Mouse (Mus musculus): ENCODE data around the gene Ces1d. TPM values are rescaled to one million over a fixed set of nuclear protein-coding genes. Genes with fewer than 3 reads are reported as not detected.
"Not testable (repeated sequence)": the region's sequence is repeated elsewhere in the genome, so short reads cannot be mapped to it uniquely, and the experiment has no call there.

Gene Ces1d
- total RNA-seq, 1 experiment, result not detected

DNA sequence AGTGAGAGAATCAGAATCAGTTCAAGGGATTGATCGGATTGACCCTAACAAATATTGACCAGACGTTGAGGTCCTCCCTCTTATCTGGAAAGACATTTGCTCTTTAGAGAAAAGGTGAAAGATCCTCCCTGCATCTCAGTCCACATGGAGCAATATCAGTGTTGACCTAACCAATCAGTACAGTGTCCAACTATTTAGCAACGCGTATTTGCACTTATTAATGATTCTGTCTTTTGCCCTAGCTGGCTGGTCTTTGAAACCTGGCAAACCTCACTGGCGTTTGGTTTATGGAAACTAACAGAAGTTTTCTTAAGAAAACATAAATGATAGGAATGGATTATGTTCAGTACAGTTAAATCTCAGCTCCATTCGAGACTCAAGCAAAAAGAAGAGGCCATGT is 36.4 kb upstream of the Ces1d start:
- Histone ChIP-seq H3K9ac (ENCODE audit: insufficient read depth, low read depth, low read length, poor library complexity, severe bottlenecking) (no peak overlapping the region), H3K9me3 (ENCODE audit: control insufficient read depth, insufficient read depth, low read depth, low read length) (no peaks in the 10 kb centered on the region), H3K4me3 (ENCODE audit: insufficient read depth in 1 of 2, low read depth in 1 of 2, low read length in 2 of 2, poor library complexity in 1 of 2, severe bottlenecking in 1 of 2) (no peak overlapping the region), H3K4me1 (ENCODE audit: control insufficient read depth in 2 of 2, insufficient read depth in 2 of 2, low read length in 2 of 2, poor library complexity in 1 of 2) (no peaks in the 10 kb centered on the region), H3K36me3 (ENCODE audit: control insufficient read depth, insufficient read depth, low read length, poor library complexity, severe bottlenecking) (no peaks in the 10 kb centered on the region), H3K27ac (ENCODE audit: insufficient read depth, low read depth, low read length, poor library complexity, severe bottlenecking) (no peak overlapping the region)
- DNase-seq (ENCODE audit: low read depth, low spot score), result no peak
- in situ Hi-C loops (cut with MboI; ENCODE audit: low sequenced_read_pairs in 2 of 2, unreplicated experiment in 2 of 2), result no loop called here
- TF ChIP-seq HCFC1 (IDR thresholded peaks at IDR 0.05; ENCODE audit: borderline replicate concordance, insufficient read depth, low read length) (no peak), CHD2 (IDR thresholded peaks at IDR 0.05; ENCODE audit: low read depth, low read length) (no peak), MAFK (IDR thresholded peaks at IDR 0.05; ENCODE audit: insufficient read depth, low read depth, low read length) (no peak), ZC3H11A (IDR thresholded peaks at IDR 0.05; ENCODE audit: borderline replicate concordance, low read depth, low read length) (no peak), ZNF384 (IDR thresholded peaks at IDR 0.05; ENCODE audit: low read depth, low read length) (no peak)

DNA sequence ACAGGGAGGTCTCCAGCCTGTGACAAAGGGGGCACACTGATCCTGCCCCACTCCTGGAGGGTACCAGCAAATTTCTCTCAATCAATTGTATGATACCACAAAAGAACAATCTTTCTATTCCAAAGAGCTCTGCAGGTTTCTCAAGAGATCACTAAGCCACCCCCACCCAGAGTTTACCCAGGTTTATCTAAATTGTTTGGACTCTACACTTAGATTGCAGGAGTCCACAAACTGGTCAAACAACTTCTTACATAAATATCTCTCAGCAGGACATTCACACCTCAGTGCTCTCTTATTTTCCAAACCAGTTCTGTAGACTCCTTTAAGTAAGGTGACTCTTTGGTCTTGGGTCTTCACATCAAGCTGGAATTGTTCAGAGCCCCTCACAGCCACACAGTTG is 31.8 kb upstream of the Ces1d start, which contains the start of gene Ces1e:
Gene Ces1e, minus strand, starts transcription at position 174 of the 400 bp plus-strand sequence.
- Histone ChIP-seq H3K27ac (ENCODE audit: insufficient read depth, low read depth, low read length, poor library complexity, severe bottlenecking) (no peak within 1 kb of the TSS), H3K4me3 (ENCODE audit: insufficient read depth in 1 of 2, low read depth in 1 of 2, low read length in 2 of 2, poor library complexity in 1 of 2, severe bottlenecking in 1 of 2) (no peak within 1 kb of the TSS), H3K4me1 (ENCODE audit: control insufficient read depth in 2 of 2, insufficient read depth in 2 of 2, low read length in 2 of 2, poor library complexity in 1 of 2) (no peaks in the 10 kb centered on the region), H3K9ac (ENCODE audit: insufficient read depth, low read depth, low read length, poor library complexity, severe bottlenecking) (no peak within 1 kb of the TSS), H3K9me3 (ENCODE audit: control insufficient read depth, insufficient read depth, low read depth, low read length) (no peaks in the 10 kb centered on the region), H3K36me3 (ENCODE audit: control insufficient read depth, insufficient read depth, low read length, poor library complexity, severe bottlenecking) (no peaks in the 10 kb centered on the region)
- TF ChIP-seq CHD2 (IDR thresholded peaks at IDR 0.05; ENCODE audit: low read depth, low read length) (no peak), MAFK (IDR thresholded peaks at IDR 0.05; ENCODE audit: insufficient read depth, low read depth, low read length) (no peak), ZNF384 (IDR thresholded peaks at IDR 0.05; ENCODE audit: low read depth, low read length) (no peak), ZC3H11A (IDR thresholded peaks at IDR 0.05; ENCODE audit: borderline replicate concordance, low read depth, low read length) (no peak), HCFC1 (IDR thresholded peaks at IDR 0.05; ENCODE audit: borderline replicate concordance, insufficient read depth, low read length) (no peak)
- in situ Hi-C loops (cut with MboI; ENCODE audit: low sequenced_read_pairs in 2 of 2, unreplicated experiment in 2 of 2), result no loop called here
- no peak for DNase-seq (ENCODE audit: low read depth, low spot score)

DNA sequence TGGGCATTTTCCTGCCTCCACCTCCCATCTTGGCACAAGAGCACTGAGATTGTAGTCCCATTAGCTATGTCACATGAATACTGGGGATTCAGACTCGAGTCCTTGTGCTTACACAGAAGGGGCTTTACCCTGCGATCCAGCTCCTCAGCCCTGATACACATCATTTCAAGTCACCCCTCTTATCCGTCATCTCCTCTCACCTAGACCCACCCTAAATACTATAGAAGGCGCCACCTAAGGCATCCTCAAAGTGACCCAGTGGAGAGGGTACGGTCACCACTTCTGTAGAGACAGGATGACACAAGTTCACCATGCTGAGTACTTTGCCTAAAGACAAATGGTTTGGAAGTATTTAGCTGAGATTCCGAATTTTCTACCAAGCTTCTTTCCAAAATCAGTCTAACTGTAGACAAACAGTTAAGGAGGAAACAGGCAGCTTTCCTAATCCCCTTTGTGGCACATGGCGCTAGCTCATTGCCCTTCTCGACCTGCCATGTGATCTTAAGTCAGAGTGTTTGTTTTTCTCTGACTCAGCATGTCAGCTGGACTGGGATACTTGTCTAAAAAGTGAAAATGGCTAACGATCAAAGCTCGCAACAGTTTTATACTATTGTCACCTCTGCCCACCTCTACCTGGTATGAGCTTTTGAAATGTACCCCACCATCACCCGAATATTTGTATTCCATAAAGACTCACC is 31.2 kb upstream of the Ces1d start:
- DNase-seq (ENCODE audit: low read depth, low spot score), result no peak
- Histone ChIP-seq H3K9ac (ENCODE audit: insufficient read depth, low read depth, low read length, poor library complexity, severe bottlenecking) (no peak overlapping the region), H3K36me3 (ENCODE audit: control insufficient read depth, insufficient read depth, low read length, poor library complexity, severe bottlenecking) (no peaks in the 10 kb centered on the region), H3K4me3 (ENCODE audit: insufficient read depth in 1 of 2, low read depth in 1 of 2, low read length in 2 of 2, poor library complexity in 1 of 2, severe bottlenecking in 1 of 2) (no peak overlapping the region), H3K4me1 (ENCODE audit: control insufficient read depth in 2 of 2, insufficient read depth in 2 of 2, low read length in 2 of 2, poor library complexity in 1 of 2) (no peaks in the 10 kb centered on the region), H3K9me3 (ENCODE audit: control insufficient read depth, insufficient read depth, low read depth, low read length) (no peaks in the 10 kb centered on the region), H3K27ac (ENCODE audit: insufficient read depth, low read depth, low read length, poor library complexity, severe bottlenecking) (no peak overlapping the region)
- in situ Hi-C loops (cut with MboI; ENCODE audit: low sequenced_read_pairs in 2 of 2, unreplicated experiment in 2 of 2), result no loop called here
- TF ChIP-seq MAFK (IDR thresholded peaks at IDR 0.05; ENCODE audit: insufficient read depth, low read depth, low read length) (no peak), CHD2 (IDR thresholded peaks at IDR 0.05; ENCODE audit: low read depth, low read length) (no peak), ZC3H11A (IDR thresholded peaks at IDR 0.05; ENCODE audit: borderline replicate concordance, low read depth, low read length) (no peak), ZNF384 (IDR thresholded peaks at IDR 0.05; ENCODE audit: low read depth, low read length) (no peak), HCFC1 (IDR thresholded peaks at IDR 0.05; ENCODE audit: borderline replicate concordance, insufficient read depth, low read length) (no peak)

DNA sequence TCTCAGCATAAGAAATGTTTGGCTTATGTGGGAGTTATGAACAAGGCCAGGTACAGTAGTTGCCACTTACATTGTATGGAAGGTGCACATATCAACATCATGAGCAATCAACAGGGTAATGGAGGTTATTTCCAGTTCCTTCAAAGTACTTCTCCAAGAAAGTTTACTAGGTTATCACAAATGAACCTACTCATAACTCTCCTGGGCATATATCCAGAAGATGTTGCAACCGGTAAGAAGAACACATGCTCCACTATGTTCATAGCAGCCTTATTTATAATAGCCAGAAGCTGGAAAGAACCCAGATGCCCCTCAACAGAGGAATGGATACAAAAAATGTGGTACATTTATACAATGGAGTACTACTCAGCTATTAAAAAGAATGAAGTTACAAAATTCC is 28.8 kb upstream of the Ces1d start:
- H3K36me3 ChIP-seq (ENCODE audit: control insufficient read depth, insufficient read depth, low read length, poor library complexity, severe bottlenecking); H3K4me1 ChIP-seq (ENCODE audit: control insufficient read depth in 2 of 2, insufficient read depth in 2 of 2, low read length in 2 of 2, poor library complexity in 1 of 2); H3K27ac ChIP-seq (ENCODE audit: insufficient read depth, low read depth, low read length, poor library complexity, severe bottlenecking); H3K9me3 ChIP-seq (ENCODE audit: control insufficient read depth, insufficient read depth, low read depth, low read length); H3K9ac ChIP-seq (ENCODE audit: insufficient read depth, low read depth, low read length, poor library complexity, severe bottlenecking); in situ Hi-C loops (cut with MboI; ENCODE audit: low sequenced_read_pairs in 2 of 2, unreplicated experiment in 2 of 2); H3K4me3 ChIP-seq (ENCODE audit: insufficient read depth in 1 of 2, low read depth in 1 of 2, low read length in 2 of 2, poor library complexity in 1 of 2, severe bottlenecking in 1 of 2); DNase-seq (ENCODE audit: low read depth, low spot score): not testable (repeated sequence)

DNA sequence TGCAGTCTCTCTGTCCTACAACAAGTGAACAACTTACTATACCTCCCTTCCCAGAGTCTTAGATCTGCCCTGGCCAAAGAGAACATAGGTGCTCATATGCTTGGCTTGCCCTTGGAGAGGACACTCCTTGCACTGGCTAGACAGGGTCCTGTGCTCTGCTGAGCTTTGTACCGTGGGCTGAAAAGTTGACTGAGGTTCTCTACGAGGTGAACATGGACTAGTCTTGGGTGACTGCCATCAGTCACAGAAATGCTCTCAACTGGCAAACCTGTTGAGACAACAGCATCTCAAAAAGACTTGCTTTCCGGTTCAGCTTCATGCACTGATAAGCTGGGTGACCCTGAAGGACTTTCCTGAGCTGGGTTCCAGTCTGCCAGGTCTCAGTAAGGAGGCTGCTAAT is 24.3 kb upstream of the Ces1d start:
- H3K9me3 ChIP-seq (ENCODE audit: control insufficient read depth, insufficient read depth, low read depth, low read length), result no peaks in the 10 kb centered on the region
- TF ChIP-seq MAFK (IDR thresholded peaks at IDR 0.05; ENCODE audit: insufficient read depth, low read depth, low read length), result no peak
- no peak for TF ChIP-seq CHD2 (IDR thresholded peaks at IDR 0.05; ENCODE audit: low read depth, low read length)
- no peak for TF ChIP-seq HCFC1 (IDR thresholded peaks at IDR 0.05; ENCODE audit: borderline replicate concordance, insufficient read depth, low read length)
- no peak for TF ChIP-seq ZNF384 (IDR thresholded peaks at IDR 0.05; ENCODE audit: low read depth, low read length)
- no peak for TF ChIP-seq ZC3H11A (IDR thresholded peaks at IDR 0.05; ENCODE audit: borderline replicate concordance, low read depth, low read length)
- no peaks in the 10 kb centered on the region for H3K36me3 ChIP-seq (ENCODE audit: control insufficient read depth, insufficient read depth, low read length, poor library complexity, severe bottlenecking)
- DNase-seq (ENCODE audit: low read depth, low spot score), result no peak
- no peak overlapping the region for H3K4me3 ChIP-seq (ENCODE audit: insufficient read depth in 1 of 2, low read depth in 1 of 2, low read length in 2 of 2, poor library complexity in 1 of 2, severe bottlenecking in 1 of 2)
- no peak overlapping the region for H3K27ac ChIP-seq (ENCODE audit: insufficient read depth, low read depth, low read length, poor library complexity, severe bottlenecking)
- in situ Hi-C loops (cut with MboI; ENCODE audit: low sequenced_read_pairs in 2 of 2, unreplicated experiment in 2 of 2), result no loop called here
- no peak overlapping the region for H3K9ac ChIP-seq (ENCODE audit: insufficient read depth, low read depth, low read length, poor library complexity, severe bottlenecking)
- no peaks in the 10 kb centered on the region for H3K4me1 ChIP-seq (ENCODE audit: control insufficient read depth in 2 of 2, insufficient read depth in 2 of 2, low read length in 2 of 2, poor library complexity in 1 of 2)
